Mouse (Mus musculus) frontal cortex, postnatal 25 days (tissue): ENCODE measurements around the gene Kcnc1.
A peak's percentile ranks its signal among the peaks of the same experiment; 100 is the strongest.

Source experiments
- DNase-seq, 2 experiments: peaks; one replicate each; pipeline ENCODE4 v3.0.0; 2022; ENCODE audit warnings: low spot score in 2 of 2

Gene Kcnc1

GRCm38 (mm10) chr7:46421535-46421934 is 25.2 kb downstream of the Kcnc1 start:
- peak in 1 of 2 experiments; percentile 38 for DNase-seq

DNA sequence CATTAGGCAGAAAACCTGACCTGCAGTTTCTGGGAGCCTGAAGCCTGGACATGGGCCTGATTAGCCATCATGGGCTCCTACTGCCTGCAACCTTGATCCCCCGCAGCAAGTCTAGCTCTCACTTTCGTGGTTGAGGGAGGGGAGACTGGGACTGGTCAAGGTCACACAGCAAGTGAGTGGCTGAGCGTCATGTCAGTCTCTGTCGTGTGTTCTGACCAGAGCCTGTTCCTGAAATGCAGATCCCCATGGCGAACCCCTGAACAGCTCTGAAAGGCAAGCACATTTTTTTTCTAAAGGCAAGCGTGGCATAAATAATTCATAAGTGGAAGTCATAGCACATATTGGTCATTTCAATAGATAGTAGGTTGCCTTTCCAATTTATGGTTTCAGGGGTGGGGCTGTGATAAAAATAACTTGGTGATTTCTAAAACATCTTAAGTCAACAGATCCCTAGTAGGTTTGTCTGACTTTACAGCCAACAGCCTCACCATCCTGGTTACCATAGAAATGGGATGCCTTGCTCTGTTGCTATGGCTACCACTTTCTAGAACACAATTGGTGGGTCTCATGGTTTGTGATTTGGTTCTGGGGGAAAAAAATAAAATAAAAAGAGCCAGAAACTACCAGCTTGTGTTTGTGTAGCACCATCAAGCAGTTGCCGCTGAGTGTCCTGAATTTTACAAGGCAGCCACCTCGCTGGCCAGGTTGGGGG is 25.9 kb downstream of the Kcnc1 start:
- no peak for DNase-seq

DNA sequence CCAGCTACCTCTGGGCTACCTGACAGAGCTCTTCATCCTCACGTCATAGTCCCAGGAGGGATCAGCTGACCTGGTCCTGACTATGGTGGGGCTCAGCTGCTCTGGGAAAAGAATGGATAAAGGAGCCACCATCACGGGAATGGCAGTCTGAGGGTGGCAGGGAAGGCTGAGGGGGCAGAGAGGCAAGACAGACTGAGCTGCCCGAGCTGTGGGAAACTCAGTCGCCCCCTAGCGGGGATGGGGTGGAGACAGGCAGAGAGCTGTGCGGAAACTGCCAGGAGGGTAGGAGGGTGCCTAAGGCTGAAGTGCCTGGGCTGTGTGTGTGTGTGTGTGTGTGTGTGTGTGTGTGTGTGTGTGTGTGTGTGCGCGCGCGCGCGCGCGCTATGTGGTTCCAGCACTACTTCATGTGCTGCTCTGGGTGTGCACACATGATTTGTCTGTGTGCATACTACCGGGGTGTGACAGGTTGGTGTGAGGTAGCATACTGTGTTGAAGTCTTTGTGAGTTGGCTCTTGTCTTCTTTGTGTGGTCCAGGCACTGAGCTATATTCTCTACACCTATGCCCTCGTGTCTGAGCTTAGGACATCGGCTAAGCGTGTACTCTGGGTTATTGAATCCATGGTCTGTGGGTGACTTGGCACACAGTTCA is 26.6 kb downstream of the Kcnc1 start:
- peak; percentile 66 to 74 for DNase-seq

GRCm38 (mm10) chr7:46423951-46424350 is 27.7 kb downstream of the Kcnc1 start:
- no peak for DNase-seq

- no peak for DNase-seq
Observed at GRCm38 (mm10) chr7:46425012-46425411, 28.7 kb downstream of the Kcnc1 start.

DNA sequence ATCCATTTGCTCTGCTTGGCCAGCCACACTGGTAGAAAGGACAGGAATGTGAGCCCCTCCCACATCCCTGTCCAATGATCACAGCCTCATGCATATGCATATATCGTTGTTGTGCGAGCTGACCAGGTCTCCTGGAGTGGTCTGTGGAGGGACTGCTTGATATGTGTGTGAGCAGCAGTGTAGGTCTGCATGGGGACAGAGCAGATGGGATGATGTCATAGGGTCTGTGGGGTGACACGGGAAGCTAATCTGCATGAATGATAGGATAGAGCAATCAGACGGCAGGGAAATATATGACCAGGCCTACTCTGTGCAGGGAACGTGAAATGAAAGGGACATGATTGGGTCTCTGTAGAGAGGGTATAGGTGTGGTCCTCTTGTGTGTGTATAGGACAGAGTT is 37.6 kb downstream of the Kcnc1 start:
- DNase-seq, result no peak

GRCm38 (mm10) chr7:46435833-46436232 is 39.5 kb downstream of the Kcnc1 start:
- DNase-seq, result no peak

- DNase-seq, result no peak
Observed at GRCm38 (mm10) chr7:46438537-46439141, 42.3 kb downstream of the Kcnc1 start.

DNA sequence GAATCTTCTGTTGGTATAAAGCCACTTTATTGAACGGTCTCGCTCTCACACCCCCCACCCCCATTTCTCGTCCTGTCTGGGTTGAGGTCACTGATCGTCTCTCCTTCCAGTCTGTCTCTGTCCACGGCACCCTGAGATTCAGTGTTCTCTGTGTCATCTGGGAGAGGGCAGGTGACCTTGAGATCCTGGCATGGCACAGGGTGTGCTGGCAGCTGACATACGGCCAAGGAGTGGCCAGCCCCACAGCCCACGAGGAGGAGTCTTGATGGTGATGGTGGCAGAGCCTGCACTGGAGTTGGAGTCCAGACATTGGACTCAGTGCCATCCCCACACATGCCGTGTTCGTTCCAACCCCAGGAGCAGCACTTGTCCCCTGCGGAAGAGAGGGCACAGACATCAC is 46.9 kb downstream of the Kcnc1 start:
- no peak for DNase-seq

- DNase-seq, result no peak
Observed at GRCm38 (mm10) chr7:46445896-46446295, 49.6 kb downstream of the Kcnc1 start.

DNA sequence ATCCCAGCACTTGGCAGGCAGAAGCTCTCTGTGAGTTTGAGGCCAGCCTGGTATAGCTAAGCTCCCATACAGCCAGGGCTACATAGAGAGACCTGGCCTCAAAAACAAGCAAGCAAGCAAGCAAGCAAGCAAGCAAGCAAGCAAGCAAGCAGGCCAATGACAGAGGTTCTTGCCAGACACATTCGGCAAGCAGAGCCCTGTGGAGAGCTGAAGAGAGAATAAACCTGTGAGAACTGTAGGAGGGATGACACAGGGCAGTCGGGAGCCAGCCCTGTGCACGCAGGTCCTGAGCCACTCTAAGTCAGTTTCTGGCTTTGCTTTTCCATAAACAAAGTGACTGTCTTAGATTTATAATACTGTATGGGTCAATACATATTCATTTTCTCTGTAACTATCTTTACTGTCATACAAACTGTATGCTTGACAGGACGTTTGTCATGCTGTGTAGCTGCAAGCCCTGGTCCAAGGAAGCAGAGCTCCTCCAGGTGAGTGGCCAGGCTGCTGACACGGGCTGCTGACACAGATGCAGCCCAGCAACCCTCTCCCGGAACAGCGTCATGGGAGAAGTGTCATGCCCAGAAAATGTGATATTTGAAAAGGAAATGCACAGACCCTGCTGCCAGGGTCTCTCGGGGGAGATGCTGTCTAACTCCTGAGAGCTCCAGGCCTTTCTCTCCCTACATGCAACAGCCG is 51.3 kb downstream of the Kcnc1 start:
- no peak for DNase-seq

- DNase-seq, result no peak
Observed at GRCm38 (mm10) chr7:46448922-46449645, 52.8 kb downstream of the Kcnc1 start.

- DNase-seq, result no peak
Observed at GRCm38 (mm10) chr7:46453930-46454679, 57.8 kb downstream of the Kcnc1 start.

DNA sequence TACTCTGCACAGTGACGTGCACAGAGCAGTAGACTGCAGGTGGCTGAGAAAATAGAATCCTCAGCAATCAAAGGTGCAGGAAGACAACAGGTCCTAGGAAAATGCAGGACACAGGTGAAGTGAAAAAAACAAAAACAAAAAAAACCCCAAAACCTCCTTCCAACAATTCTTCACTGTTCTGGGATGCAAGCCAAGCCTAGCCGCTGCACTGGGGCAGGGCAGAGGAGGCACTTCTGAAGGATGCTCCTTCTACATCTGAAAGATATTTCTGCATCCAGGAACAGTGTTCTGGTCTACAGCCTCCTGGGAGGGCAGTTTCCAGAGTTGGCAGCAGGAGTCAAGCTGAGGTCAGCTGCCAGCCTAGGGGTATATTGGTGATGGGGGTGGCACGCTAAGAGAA is 61.6 kb downstream of the Kcnc1 start:
- no peak for DNase-seq

- no peak for DNase-seq
Observed at GRCm38 (mm10) chr7:46459200-46459599, 62.9 kb downstream of the Kcnc1 start.

DNA sequence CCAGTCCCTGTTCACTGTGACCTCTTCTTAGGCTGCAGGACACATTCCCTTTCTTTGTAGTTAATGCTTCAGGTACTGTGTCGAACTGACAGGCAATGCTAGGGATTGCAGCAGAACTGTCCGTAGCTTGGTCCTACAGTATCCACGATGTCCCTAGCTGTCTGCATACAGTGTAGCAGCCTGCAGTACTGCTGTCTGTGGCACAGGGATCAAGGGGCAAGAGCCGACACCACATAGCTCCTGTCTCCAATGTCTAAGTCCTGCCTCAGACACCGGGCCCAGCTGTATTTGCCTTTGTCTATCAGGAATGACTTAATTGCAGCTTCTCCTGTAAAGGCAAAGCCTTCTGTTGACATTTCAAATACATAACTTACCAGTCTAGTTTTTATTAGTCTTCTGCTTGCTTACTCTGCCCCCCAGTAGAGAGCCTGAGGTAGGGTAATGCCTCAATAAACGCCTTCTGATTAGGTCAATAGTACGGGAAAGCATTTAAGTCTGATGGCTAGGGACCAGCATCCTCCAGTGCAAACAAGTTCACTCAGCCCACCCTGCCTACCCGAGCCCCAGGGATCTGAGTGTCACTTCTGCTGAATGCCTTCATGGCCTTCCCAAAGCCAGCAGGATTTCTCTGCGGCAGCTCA is 63.4 kb downstream of the Kcnc1 start:
- DNase-seq, result no peak

GRCm38 (mm10) chr7:46462287-46462686 is 66.0 kb downstream of the Kcnc1 start:
- DNase-seq, result no peak

DNA sequence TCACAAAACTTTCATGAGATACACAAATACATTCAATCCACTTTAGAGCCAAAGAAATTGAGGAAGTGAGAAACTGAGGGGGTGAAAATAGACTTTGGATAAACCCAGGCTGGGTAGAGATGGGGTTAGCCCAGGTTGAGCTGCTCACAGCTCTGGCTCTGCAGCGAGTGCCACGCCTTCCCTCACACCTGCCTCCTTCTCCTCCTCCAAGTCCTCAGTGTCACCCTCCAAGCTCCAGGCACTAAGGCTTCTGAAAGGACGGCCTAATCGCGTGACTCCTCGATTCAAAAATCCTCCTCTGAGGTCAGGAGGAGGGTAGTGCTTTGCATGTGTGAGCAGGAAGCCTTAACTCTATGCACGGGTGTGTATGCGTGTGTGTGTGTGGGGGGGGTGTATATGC is 66.8 kb downstream of the Kcnc1 start:
- DNase-seq, result no peak

GRCm38 (mm10) chr7:46466422-46466981 is 70.2 kb downstream of the Kcnc1 start:
- no peak for DNase-seq

- DNase-seq, result no peak
Observed at GRCm38 (mm10) chr7:46469542-46469941, 73.2 kb downstream of the Kcnc1 start.
